Mouse (Mus musculus) midbrain, embryonic 16.5 days (tissue): ENCODE data around the gene Slc7a14. TPM values are rescaled to one million over a fixed set of nuclear protein-coding genes. Genes with fewer than 3 reads are reported as not detected.

Experiments used
- ATAC-seq: fragments of 200-750 bp; cut with Nextera tagmentation; 2 replicates; pipeline ENCODE4 v1.8.0; 2017; ENCODE audit warnings: moderate TSS enrichment
- H3K27ac ChIP-seq: fragments of 300-500 bp; sonication (generic); 2 replicates; pipeline ENCODE4 v1.5.1; 2014; ENCODE audit warnings: mild to moderate bottlenecking, low read length, mixed read lengths
- H3K27me3 ChIP-seq: fragments of 300-500 bp; sonication (generic); 2 replicates; pipeline ENCODE4 v1.6.1; 2014; ENCODE audit warnings: low read depth, low read length, mixed read lengths; ENCODE audit not compliant: control insufficient read depth, insufficient read depth
- H3K36me3 ChIP-seq: fragments of 300-500 bp; sonication (generic); 2 replicates; pipeline ENCODE4 v1.6.1; 2014; ENCODE audit warnings: mild to moderate bottlenecking, low read length, moderate library complexity, mixed read lengths; ENCODE audit not compliant: control insufficient read depth, insufficient read depth
- H3K4me1 ChIP-seq: fragments of 300-500 bp; sonication (generic); 2 replicates; pipeline ENCODE4 v1.6.1; 2014; ENCODE audit warnings: mild to moderate bottlenecking, low read length, mixed read lengths; ENCODE audit not compliant: control insufficient read depth, insufficient read depth
- H3K4me2 ChIP-seq: fragments of 300-500 bp; sonication (generic); 2 replicates; pipeline ENCODE4 v1.6.1; 2014; ENCODE audit warnings: mild to moderate bottlenecking, low read length, mixed read lengths
- H3K4me3 ChIP-seq: fragments of 300-500 bp; sonication (generic); 2 replicates; pipeline ENCODE4 v1.5.1; 2014; ENCODE audit warnings: low read depth, mild to moderate bottlenecking, low read length, moderate library complexity, mixed read lengths
- H3K9ac ChIP-seq: fragments of 300-500 bp; sonication (generic); 2 replicates; pipeline ENCODE4 v1.6.1; 2014; ENCODE audit warnings: low read depth, low read length, mixed read lengths
- H3K9me3 ChIP-seq: fragments of 300-500 bp; sonication (generic); replicated peaks from 2 replicates; pipeline ENCODE4 v1.6.1; 2014; ENCODE audit warnings: mild to moderate bottlenecking, low read length, mixed read lengths; ENCODE audit not compliant: control insufficient read depth, poor library complexity, severe bottlenecking
- WGBS: fragments of 180-500 bp; shearing (Covaris S2); extraction: QIAGEN DNeasy Blood & Tissue Kit; methylation state at CpG from one replicate; pipeline ENCODE4 v1.1.7; 2014; 5-methylcytosine and 5-hydroxymethylcytosine counted together
- polyA plus RNA-seq: library from polyadenylated mRNA; unstranded; fragments of >200 nt; fragmentation: Nextera tagmentation; extraction: Ambion mirVana; gene quantifications from 2 replicates; pipeline ENCODE4 v1.2.1, GENCODE M21; 2015

The Slc7a14 gene
- polyA plus RNA-seq, 1 experiment from 2014 or later: 8.1 TPM

GRCm38 (mm10) chr3:31223551-31223950, 86.6 kb downstream of the Slc7a14 start:
- Histone ChIP-seq H3K4me1 (no peaks in the 10 kb centered on the region), H3K27me3 (no peaks in the 10 kb centered on the region), H3K4me3 (no peak overlapping the region), H3K27ac (no peak overlapping the region), H3K4me2 (no peak overlapping the region), H3K9ac (no peak overlapping the region), H3K36me3 (peaks cover 27% of the 10 kb centered on the region), H3K9me3 (no peaks in the 10 kb centered on the region)
- ATAC-seq: no peak
- WGBS: 94% methylated on average over 17 of the region's 17 CpGs

GRCm38 (mm10) chr3:31220040-31220439, 90.1 kb downstream of the Slc7a14 start:
- WGBS: 86% methylated on average over 4 of the region's 4 CpGs
- ATAC-seq: no peak
- no peak overlapping the region for H3K27ac ChIP-seq

GRCm38 (mm10) chr3:31219483-31219882, 90.7 kb downstream of the Slc7a14 start:
- H3K4me2 ChIP-seq: no peak overlapping the region
- WGBS: 84% methylated on average over 7 of the region's 7 CpGs
- no peak overlapping the region for H3K9ac ChIP-seq
- no peaks in the 10 kb centered on the region for H3K4me1 ChIP-seq
- peaks cover 18% of the 10 kb centered on the region for H3K36me3 ChIP-seq
- no peaks in the 10 kb centered on the region for H3K27me3 ChIP-seq
- H3K9me3 ChIP-seq: no peaks in the 10 kb centered on the region
- no peak overlapping the region for H3K4me3 ChIP-seq
- H3K27ac ChIP-seq: no peak overlapping the region
- ATAC-seq: no peak

More at GRCm38 (mm10) chr3:31220040-31220439, 90.1 kb downstream of the Slc7a14 start:
- Histone ChIP-seq H3K27me3 (no peaks in the 10 kb centered on the region), H3K4me2 (no peak overlapping the region), H3K9me3 (no peaks in the 10 kb centered on the region), H3K9ac (no peak overlapping the region), H3K36me3 (peaks cover 19% of the 10 kb centered on the region), H3K4me3 (no peak overlapping the region), H3K4me1 (no peaks in the 10 kb centered on the region)

- ATAC-seq: no peak
- Histone ChIP-seq H3K9me3 (no peaks in the 10 kb centered on the region), H3K27ac (no peak overlapping the region), H3K9ac (no peak overlapping the region), H3K27me3 (no peaks in the 10 kb centered on the region), H3K4me3 (no peak overlapping the region), H3K36me3 (0 out of 2 replicates have a peak, but pooled peaks cover 1% of the 10 kb centered on the region), H3K4me1 (no peaks in the 10 kb centered on the region), H3K4me2 (no peak overlapping the region)
- WGBS: 71% methylated on average over 10 of the region's 10 CpGs
Observed at GRCm38 (mm10) chr3:31217523-31217922, 92.7 kb downstream of the Slc7a14 start.

GRCm38 (mm10) chr3:31213802-31214201, 96.4 kb downstream of the Slc7a14 start:
- H3K9ac ChIP-seq: no peak overlapping the region
- no peaks in the 10 kb centered on the region for H3K36me3 ChIP-seq
- no peaks in the 10 kb centered on the region for H3K27me3 ChIP-seq
- ATAC-seq: 0 out of 2 replicates have a peak, but pooled peaks have one; percentile 21
- 12% methylated on average over 3 of the region's 3 CpGs for WGBS
- H3K4me1 ChIP-seq: peaks cover 3% of the 10 kb centered on the region; the same call in 1 of the 2 replicates
- H3K4me3 ChIP-seq: no peak overlapping the region
- no peak overlapping the region for H3K27ac ChIP-seq
- no peaks in the 10 kb centered on the region for H3K9me3 ChIP-seq
- no peak overlapping the region for H3K4me2 ChIP-seq

- H3K4me1 ChIP-seq: peaks cover 3% of the 10 kb centered on the region; the same call in 1 of the 2 replicates
- H3K4me3 ChIP-seq: no peak overlapping the region
- H3K27ac ChIP-seq: no peak overlapping the region
- H3K27me3 ChIP-seq: no peaks in the 10 kb centered on the region
- H3K9me3 ChIP-seq: no peaks in the 10 kb centered on the region
- no peak overlapping the region for H3K4me2 ChIP-seq
- no peaks in the 10 kb centered on the region for H3K36me3 ChIP-seq
- 76% methylated on average over 9 of the region's 9 CpGs for WGBS
- ATAC-seq: no peak
- H3K9ac ChIP-seq: no peak overlapping the region
Observed at GRCm38 (mm10) chr3:31212205-31213038, 97.8 kb downstream of the Slc7a14 start.

GRCm38 (mm10) chr3:31209001-31209400, 101.2 kb downstream of the Slc7a14 start:
- peak overlapping the region; percentile 34 for H3K4me2 ChIP-seq
- WGBS: 12% methylated on average over 19 of the region's 19 CpGs
- no peaks in the 10 kb centered on the region for H3K27me3 ChIP-seq
- H3K4me1 ChIP-seq: peaks cover 3% of the 10 kb centered on the region; the same call in 1 of the 2 replicates
- ATAC-seq: 0 out of 2 replicates have a peak, but pooled peaks have one; percentile 30
- no peaks in the 10 kb centered on the region for H3K9me3 ChIP-seq
- H3K36me3 ChIP-seq: no peaks in the 10 kb centered on the region
- no peak overlapping the region for H3K4me3 ChIP-seq
- H3K27ac ChIP-seq: no peak overlapping the region
- 0 out of 2 replicates have a peak overlapping the region, but pooled peaks have one; percentile 21 for H3K9ac ChIP-seq

GRCm38 (mm10) chr3:31208458-31208994, 101.7 kb downstream of the Slc7a14 start:
- H3K27me3 ChIP-seq: no peaks in the 10 kb centered on the region
- H3K36me3 ChIP-seq: no peaks in the 10 kb centered on the region
- peak overlapping the region; percentile 34; the same call in 1 of the 2 replicates for H3K4me2 ChIP-seq
- no peak for ATAC-seq
- H3K27ac ChIP-seq: no peak overlapping the region
- 24% methylated on average over 6 of the region's 6 CpGs for WGBS
- H3K4me3 ChIP-seq: no peak overlapping the region
- H3K9ac ChIP-seq: no peak overlapping the region
- H3K4me1 ChIP-seq: peaks cover 3% of the 10 kb centered on the region; the same call in 1 of the 2 replicates
- H3K9me3 ChIP-seq: no peaks in the 10 kb centered on the region

- no peak for ATAC-seq
- 82% methylated on average over 4 of the region's 4 CpGs for WGBS
- no peaks in the 10 kb centered on the region for H3K36me3 ChIP-seq
Observed at GRCm38 (mm10) chr3:31208046-31208445, 102.1 kb downstream of the Slc7a14 start.

More at GRCm38 (mm10) chr3:31208046-31208445, 102.1 kb downstream of the Slc7a14 start:
- Histone ChIP-seq H3K27me3 (no peaks in the 10 kb centered on the region), H3K4me2 (no peak overlapping the region), H3K4me1 (peaks cover 3% of the 10 kb centered on the region; the same call in 1 of the 2 replicates), H3K9me3 (no peaks in the 10 kb centered on the region), H3K4me3 (no peak overlapping the region), H3K9ac (no peak overlapping the region), H3K27ac (no peak overlapping the region)
